ENCODE assay signal across 23 mouse cellular contexts in genomic region chr10:108776735-108777134, GRCm38 (mm10).
DNase-seq lines count a peak whose midpoint lies in the region; ATAC-seq lines count a peak whose summit lies in the region.
"Had no signal": no experiment of that assay in that cellular context is flagged by ENCODE, and none has a peak within 500 bp of the region (broad histone marks: within the 10 kb centered on the region; RNA-seq: fewer than 3 reads in every experiment).

No protein-coding gene starts in this region.

- no peak overlapping the region for H3K4me3 ChIP-seq in midbrain, embryonic 11.5 days (ENCODE audit: low read depth, low read length)
- H3K4me3 ChIP-seq in midbrain, embryonic 10.5 days: no peak overlapping the region
- no peak overlapping the region for H3K4me3 ChIP-seq in hindbrain, embryonic 15.5 days
- H3K4me3 ChIP-seq: embryonic facial prominence, embryonic 15.5 days; forebrain, embryonic 10.5 days; heart, embryonic 15.5 days had no signal

- H3K4me2 ChIP-seq in midbrain, embryonic 11.5 days: no peak overlapping the region
- no peak overlapping the region for H3K4me2 ChIP-seq in hindbrain, embryonic 15.5 days
- H3K4me2 ChIP-seq: embryonic facial prominence, embryonic 15.5 days; heart, embryonic 15.5 days; liver, embryonic 11.5 days had no signal

- WGBS in midbrain, embryonic 11.5 days: 49% methylated on average over 8 of the region's 8 CpGs
- WGBS in midbrain, embryonic 10.5 days: 55% methylated on average over 8 of the region's 8 CpGs
- WGBS in hindbrain, embryonic 15.5 days: 19% methylated on average over 8 of the region's 8 CpGs

- ATAC-seq in midbrain, embryonic 11.5 days (ENCODE audit: low FRiP score): 0 out of 2 replicates have a peak, but pooled peaks have one; percentile 24
- ATAC-seq in hindbrain, embryonic 15.5 days (ENCODE audit: low FRiP score, low read depth): no peak
- ATAC-seq: CD4-positive, CD25-positive, alpha-beta regulatory T cell, adult 4 months; Patski had no signal

- no peak overlapping the region for H3K27ac ChIP-seq in midbrain, embryonic 11.5 days (ENCODE audit: low read depth, low read length)
- H3K27ac ChIP-seq in midbrain, embryonic 10.5 days (replicated peaks): no peak overlapping the region
- 0 out of 2 replicates have a peak overlapping the region, but pooled peaks have one; percentile 4 for H3K27ac ChIP-seq in hindbrain, embryonic 15.5 days (replicated peaks)
- H3K27ac ChIP-seq: embryonic facial prominence, embryonic 15.5 days; forebrain, embryonic 10.5 days; heart, embryonic 15.5 days had no signal

- no peaks in the 10 kb centered on the region for H3K36me3 ChIP-seq in midbrain, embryonic 11.5 days (ENCODE audit: control insufficient read depth, insufficient read depth, low read length)
- no peaks in the 10 kb centered on the region for H3K36me3 ChIP-seq in midbrain, embryonic 10.5 days
- H3K36me3 ChIP-seq in hindbrain, embryonic 15.5 days: no peaks in the 10 kb centered on the region
- H3K36me3 ChIP-seq: embryonic facial prominence, embryonic 15.5 days; forebrain, embryonic 10.5 days; heart, embryonic 15.5 days had no signal

- no peaks in the 10 kb centered on the region for H3K27me3 ChIP-seq in midbrain, embryonic 11.5 days (ENCODE audit: control insufficient read depth, insufficient read depth, low read length)
- no peaks in the 10 kb centered on the region for H3K27me3 ChIP-seq in midbrain, embryonic 10.5 days (ENCODE audit: low read depth, poor library complexity, severe bottlenecking)
- no peaks in the 10 kb centered on the region for H3K27me3 ChIP-seq in hindbrain, embryonic 15.5 days
- H3K27me3 ChIP-seq: embryonic facial prominence, embryonic 15.5 days; heart, embryonic 15.5 days had no signal

- no peak overlapping the region for H3K9ac ChIP-seq in midbrain, embryonic 11.5 days (ENCODE audit: low read length)
- no peak overlapping the region for H3K9ac ChIP-seq in hindbrain, embryonic 15.5 days
- H3K9ac ChIP-seq: embryonic facial prominence, embryonic 15.5 days; heart, embryonic 15.5 days had no signal

- peak; percentile 7 for DNase-seq in embryo, embryonic 11 days
- no peak for DNase-seq in embryo, embryonic 10 days (ENCODE audit: low spot score)
- no peak for DNase-seq in midbrain, embryonic 11.5 days (ENCODE audit: low spot score, missing footprints)
- DNase-seq in midbrain, embryonic 10.5 days (ENCODE audit: low spot score): no peak
- DNase-seq in retina, embryonic 14.5 days (ENCODE audit: low spot score): peak; percentile 36
- DNase-seq in spleen, postnatal 36 days (ENCODE audit: low spot score in 2 of 2): no peak
- no peak for DNase-seq in adrenal gland, postnatal 25 days
- DNase-seq: adrenal gland, adult 8-10 months; cerebellum, adult 9-11 months; gastrocnemius, postnatal 10 days; kidney, adult 11 months; kidney, postnatal 14 days; lung, adult 18-20 months; lung, postnatal 14 days; right cerebral cortex, adult 18-20 months; thymus, postnatal 36 days had no signal

- H3K9me3 ChIP-seq in midbrain, embryonic 11.5 days (ENCODE audit: control insufficient read depth, low read length): no peaks in the 10 kb centered on the region
- H3K9me3 ChIP-seq in midbrain, embryonic 10.5 days (replicated peaks): no peaks in the 10 kb centered on the region
- no peaks in the 10 kb centered on the region for H3K9me3 ChIP-seq in hindbrain, embryonic 15.5 days
- H3K9me3 ChIP-seq: embryonic facial prominence, embryonic 15.5 days; forebrain, embryonic 10.5 days; heart, embryonic 15.5 days had no signal

- H3K4me1 ChIP-seq in midbrain, embryonic 11.5 days (ENCODE audit: control insufficient read depth, insufficient read depth, low read length): no peaks in the 10 kb centered on the region
- peaks cover 2% of the 10 kb centered on the region; the same call in 1 of the 2 replicates for H3K4me1 ChIP-seq in midbrain, embryonic 10.5 days
- peaks cover 7% of the 10 kb centered on the region for H3K4me1 ChIP-seq in hindbrain, embryonic 15.5 days (replicated peaks)
- H3K4me1 ChIP-seq: embryonic facial prominence, embryonic 15.5 days; heart, embryonic 15.5 days had no signal

Comparison
In these comparisons a context has a peak if more than half of its experiments do, and no peak if none do; other contexts are left out.
1. DNase-seq: peak in embryo, embryonic 11 days (single experiment) and retina, embryonic 14.5 days (single experiment); none in embryo, embryonic 10 days (single experiment), midbrain, embryonic 11.5 days (single experiment), midbrain, embryonic 10.5 days (single experiment), spleen, postnatal 36 days (0 of 2) and adrenal gland, postnatal 25 days (single experiment).